Mouse (Mus musculus): Measurements from ENCODE around the gene Gm7694. TPM values are rescaled to one million over a fixed set of nuclear protein-coding genes. Genes with fewer than 3 reads are reported as not detected.

Gene Gm7694
- total RNA-seq, 2 experiments from 2014 or later, result 2.7 to 5.7 TPM

DNA sequence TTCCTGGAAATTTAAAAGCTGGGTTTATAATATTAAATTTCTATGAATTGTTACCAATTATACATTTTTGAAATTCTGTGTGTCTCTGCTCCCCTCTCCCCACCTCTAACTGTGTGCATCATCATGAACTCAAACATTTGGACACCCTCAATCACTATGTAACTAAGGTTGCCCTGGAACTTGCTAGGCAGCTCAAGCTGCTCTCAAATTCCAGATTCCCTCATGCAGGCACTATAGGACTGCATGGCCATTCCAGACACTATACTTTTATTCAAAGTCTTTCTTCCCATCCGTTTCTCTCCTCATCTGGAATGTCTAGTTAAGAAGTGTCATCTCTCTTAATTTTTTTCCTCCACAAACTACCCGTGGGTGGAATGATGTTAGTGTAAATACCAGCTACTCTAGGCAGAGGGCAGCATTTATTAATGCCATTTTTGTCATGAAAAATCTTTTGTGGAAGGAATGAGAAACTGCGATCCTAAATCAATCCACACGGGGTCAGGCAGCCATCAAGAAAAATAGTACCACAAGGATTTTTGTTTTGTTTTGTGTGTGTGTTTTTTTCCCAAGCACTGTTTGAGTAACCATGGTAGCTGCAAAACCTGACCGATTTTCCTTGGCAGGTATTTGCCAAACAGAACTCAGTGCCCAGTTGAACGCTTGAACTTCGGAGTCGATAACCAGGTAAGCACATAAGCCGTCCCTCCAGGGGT, 13.7 kb downstream of the Gm7694 start:
- peak; percentile 74 for ATAC-seq (ENCODE audit: poor library complexity, severe bottlenecking)

DNA sequence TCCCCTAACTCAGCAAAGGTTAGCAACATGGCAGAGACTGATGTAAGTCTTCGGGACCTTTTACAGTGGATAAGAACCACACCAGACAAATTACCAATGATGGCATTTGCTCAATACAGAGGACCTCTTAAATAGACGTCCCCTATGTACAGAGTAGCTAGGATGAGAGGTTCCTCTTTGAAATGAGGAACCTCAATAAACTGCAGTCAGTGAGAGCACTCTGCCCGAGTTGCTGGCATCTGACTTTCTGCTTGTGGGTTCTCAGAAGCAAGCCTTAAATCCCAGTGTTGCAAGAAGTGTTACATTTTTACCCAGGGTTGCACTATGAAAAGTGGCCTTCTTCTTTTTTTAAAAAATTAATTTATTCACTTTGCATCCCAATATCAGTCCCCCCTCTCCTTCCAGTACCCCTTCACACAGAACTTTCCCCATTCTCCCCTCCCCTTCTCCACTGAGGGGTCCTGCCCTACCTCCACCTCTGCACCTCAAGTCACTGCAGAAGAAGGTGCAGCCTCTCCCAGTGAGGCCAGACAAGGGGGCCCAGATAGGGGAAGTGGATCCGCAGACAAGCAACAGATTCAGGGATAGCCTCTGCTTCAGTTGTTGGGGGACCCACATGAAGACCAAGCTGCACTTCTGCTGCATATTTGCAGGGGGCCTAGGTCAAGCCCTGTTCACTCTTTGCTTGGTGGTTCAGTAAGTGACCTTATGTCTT, 23.6 kb downstream of the Gm7694 start:
- ATAC-seq (ENCODE audit: poor library complexity, severe bottlenecking), result peak; percentile 96

DNA sequence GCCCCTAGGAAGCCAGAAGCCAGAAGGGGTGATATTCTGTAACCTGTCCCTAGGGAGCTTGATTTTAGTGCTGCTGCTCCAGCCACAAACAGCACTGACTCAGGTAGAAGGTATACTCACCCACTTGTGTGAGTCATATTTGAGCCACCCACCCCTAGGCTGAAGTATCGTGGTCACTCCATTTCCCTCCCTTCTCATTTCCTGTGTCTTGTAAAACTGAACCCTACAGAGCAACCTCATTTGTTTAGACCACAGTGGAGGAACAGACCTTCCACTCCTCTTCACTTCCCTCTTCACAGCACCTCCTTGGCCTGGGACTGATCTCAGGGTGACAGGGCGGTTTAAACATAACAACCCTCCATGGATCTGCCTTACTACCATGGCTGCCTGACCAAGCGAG, 29.1 kb downstream of the Gm7694 start, which contains the start of gene Sh2d1b1:
Gene Sh2d1b1 (plus strand): TSS at position 305 of the 400 bp plus-strand sequence.
- ATAC-seq (ENCODE audit: poor library complexity, severe bottlenecking), result peak; percentile 88

DNA sequence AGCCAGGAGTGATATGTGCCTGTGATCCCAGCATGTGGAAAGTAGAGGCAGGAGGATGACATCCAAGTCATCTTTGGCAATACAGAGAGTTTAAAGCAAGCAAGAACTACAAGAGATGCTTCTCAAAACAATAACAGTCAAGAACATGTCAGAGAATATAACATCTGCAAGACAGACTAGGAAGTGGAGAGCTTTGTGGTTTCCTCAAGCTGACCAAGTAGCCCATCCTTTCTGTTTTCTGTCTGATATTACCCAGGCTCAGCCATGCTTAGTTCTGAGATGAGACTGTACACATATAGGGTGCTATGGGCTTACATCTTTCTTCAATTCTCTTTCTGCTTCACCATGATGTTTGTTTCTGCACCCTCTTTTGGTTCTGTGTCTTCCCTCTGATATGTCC, 32.9 kb downstream of the Gm7694 start:
- ATAC-seq (ENCODE audit: poor library complexity, severe bottlenecking), result peak; percentile 38; the same call in 1 of the 2 replicates

DNA sequence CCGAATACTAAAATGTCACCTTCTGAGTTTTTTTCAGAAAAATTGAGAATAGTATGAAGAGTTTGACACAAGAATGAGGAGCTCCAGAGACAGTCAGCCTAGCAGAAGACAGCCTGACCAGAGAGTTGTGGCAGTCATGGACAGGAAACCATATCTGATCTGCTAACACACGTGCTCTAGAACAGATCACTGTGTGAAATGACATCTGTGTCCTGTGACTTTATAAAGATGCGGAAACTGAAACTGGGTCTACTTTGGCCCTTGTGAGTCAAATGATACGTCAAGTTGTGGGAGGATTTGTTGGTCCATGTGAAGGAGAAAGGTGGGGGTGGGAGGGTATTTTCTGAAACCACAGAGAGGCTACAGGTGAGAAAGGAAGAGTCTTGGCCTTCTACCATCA, 35.4 kb downstream of the Gm7694 start:
- ATAC-seq (ENCODE audit: poor library complexity, severe bottlenecking), result peak; percentile 60; the same call in 1 of the 2 replicates

DNA sequence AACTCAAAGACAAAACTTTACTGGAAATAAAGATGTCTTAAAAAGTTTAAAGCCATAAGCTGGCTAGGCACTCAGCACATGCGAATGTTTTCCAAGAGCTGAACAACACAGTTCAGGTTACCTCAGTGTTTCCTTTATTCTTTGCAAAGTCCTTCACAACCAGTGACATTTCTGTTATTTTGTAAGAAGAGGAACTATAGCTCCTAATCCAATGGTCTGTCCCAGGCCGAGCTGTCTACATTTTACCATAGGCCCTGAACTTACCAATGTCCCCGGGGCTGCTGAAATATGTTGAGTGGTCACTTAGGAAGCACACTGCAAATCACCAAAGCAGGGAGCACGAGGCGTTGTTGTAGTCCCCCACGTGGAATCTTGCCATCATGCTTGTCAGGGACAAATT, 35.9 kb downstream of the Gm7694 start:
- ATAC-seq (ENCODE audit: poor library complexity, severe bottlenecking), result peak; percentile 64

DNA sequence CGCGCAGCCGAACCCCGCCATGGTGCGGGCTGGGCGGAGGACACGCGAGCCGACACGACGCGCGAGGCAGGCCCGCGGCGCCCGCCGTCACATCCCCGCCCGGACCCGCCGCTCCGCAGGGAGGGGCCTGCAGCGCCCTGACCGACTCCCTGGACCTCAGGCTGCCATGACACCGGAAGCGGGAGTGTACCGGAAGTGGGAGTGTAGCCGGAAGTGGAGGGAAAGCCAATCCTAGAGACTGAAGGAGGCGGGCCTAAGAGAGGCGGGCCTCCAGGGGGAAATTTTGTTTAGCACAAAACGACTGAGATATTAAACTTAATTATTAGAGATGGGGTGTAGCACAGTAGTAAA, 50.6 kb downstream of the Gm7694 start:
- peak; percentile 100 for ATAC-seq (ENCODE audit: poor library complexity, severe bottlenecking)

DNA sequence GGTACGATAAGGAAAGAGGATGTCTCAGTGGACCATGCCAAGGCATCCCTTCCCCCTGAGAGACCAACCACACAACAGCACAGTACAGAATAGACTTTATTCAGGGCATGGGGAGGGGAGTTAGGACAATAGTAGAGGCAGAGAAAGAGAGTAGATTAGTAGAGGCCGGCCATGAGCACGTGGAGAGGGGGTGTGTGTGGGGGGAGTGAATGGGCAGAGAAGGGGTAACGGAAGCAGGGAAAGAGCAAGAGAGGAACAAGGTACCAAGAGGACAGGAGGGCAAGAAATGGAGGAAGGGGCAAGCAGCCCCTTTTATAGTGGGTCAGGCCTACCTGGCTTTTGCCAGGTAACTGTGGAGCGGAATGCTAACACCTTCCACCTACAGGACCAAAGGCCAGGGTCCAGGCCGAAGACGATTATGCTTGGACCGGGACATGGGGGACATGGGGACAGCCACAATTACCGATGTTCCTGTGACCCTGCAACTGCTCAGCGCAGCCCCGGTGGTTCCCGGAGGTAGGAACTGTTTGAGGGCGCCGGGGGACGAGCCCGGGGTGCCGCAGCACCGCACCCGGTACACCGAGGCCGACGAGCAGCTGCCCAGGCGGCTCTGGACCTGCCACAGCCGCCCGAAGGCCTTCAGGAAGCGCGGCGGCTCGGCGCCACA, 51.1 kb downstream of the Gm7694 start:
- no peak for ATAC-seq (ENCODE audit: poor library complexity, severe bottlenecking)

Other genes starting within 250 kb of the Gm7694 start
- gene Ddr2, start 195.6 kb downstream of the Gm7694 start, total RNA-seq (2015), result not detected in 2 replicates
- gene Ddr2, start 195.6 kb downstream of the Gm7694 start, total RNA-seq (2017), result 0.15 TPM in 1 of 2 replicates, not detected in the other
- gene Uap1, start 131.4 kb downstream of the Gm7694 start, total RNA-seq (2015), result 57.7 and 66.6 TPM in 2 replicates
- gene Uap1, start 131.4 kb downstream of the Gm7694 start, total RNA-seq (2017), result 58.5 and 79.1 TPM in 2 replicates
- 43.0 and 50.9 TPM in 2 replicates for gene Uhmk1, start 90.9 kb downstream of the Gm7694 start, total RNA-seq (2015)
- gene Uhmk1, start 90.9 kb downstream of the Gm7694 start, total RNA-seq (2017), result 48.3 and 55.7 TPM in 2 replicates
- 0.57 TPM in 1 of 2 replicates, not detected in the other for gene Sh2d1b2, start 73.6 kb downstream of the Gm7694 start, total RNA-seq (2015)
- not detected in 2 replicates for gene Sh2d1b2, start 73.6 kb downstream of the Gm7694 start, total RNA-seq (2017)
- gene Sh2d1b1, start 29.0 kb downstream of the Gm7694 start, total RNA-seq (2015), result 16.4 and 20.1 TPM in 2 replicates
- gene Sh2d1b1, start 29.0 kb downstream of the Gm7694 start, total RNA-seq (2017), result 12.1 and 13.4 TPM in 2 replicates
- gene Spata46, start 2.5 kb upstream of the Gm7694 start, total RNA-seq (2015), result not detected in 2 replicates
- not detected in 2 replicates for gene Spata46, start 2.5 kb upstream of the Gm7694 start, total RNA-seq (2017)

Data from megakaryocyte, adult 5-6 weeks (primary cell).